Mouse (Mus musculus) cortical plate, adult 2 months (tissue): ENCODE measurements around the gene Atp6v0b. TPM values are rescaled to one million over a fixed set of nuclear protein-coding genes. Genes with fewer than 3 reads are reported as not detected.
A peak's percentile ranks its signal among the peaks of the same experiment; 100 is the strongest.

ENCODE experiments used
- H3K27ac ChIP-seq: fragments of 200-500 bp; 2 replicates; pipeline ENCODE4 v1.5.1; 2012; ENCODE audit warnings: low read length, control low read depth, inconsistent platforms; ENCODE audit not compliant: insufficient read depth
- H3K4me1 ChIP-seq: fragments of 200-500 bp; 2 replicates; pipeline ENCODE4 v1.6.1; 2011; ENCODE audit warnings: low read length; ENCODE audit not compliant: control insufficient read depth, insufficient read depth
- H3K4me3 ChIP-seq: fragments of 200-500 bp; 2 replicates; pipeline ENCODE4 v1.5.1; 2011; ENCODE audit warnings: mild to moderate bottlenecking, low read length, control low read depth; ENCODE audit not compliant: insufficient read depth
- CTCF ChIP-seq: fragments of 200-500 bp; IDR thresholded peaks from 2 replicates; pipeline ENCODE4 v1.5.1; 2011; ENCODE audit warnings: mild to moderate bottlenecking, control low read depth, low read length; ENCODE audit not compliant: insufficient read depth; ENCODE audit errors: extremely low read depth
- POLR2A ChIP-seq: fragments of 200-500 bp; IDR thresholded peaks from 2 replicates; pipeline ENCODE4 v1.6.1; 2011; ENCODE audit warnings: mild to moderate bottlenecking, low read length, control low read depth; ENCODE audit not compliant: insufficient read depth; ENCODE audit errors: extremely low read depth
- polyA plus RNA-seq: library from polyadenylated mRNA; depleted of rRNA; stranded (reverse); fragments of >200 nt; gene quantifications from 2 replicates; pipeline ENCODE4 v1.2.3, GENCODE M21; 2012

Atp6v0b gene
- polyA plus RNA-seq, 1 experiment, result 801 TPM

DNA sequence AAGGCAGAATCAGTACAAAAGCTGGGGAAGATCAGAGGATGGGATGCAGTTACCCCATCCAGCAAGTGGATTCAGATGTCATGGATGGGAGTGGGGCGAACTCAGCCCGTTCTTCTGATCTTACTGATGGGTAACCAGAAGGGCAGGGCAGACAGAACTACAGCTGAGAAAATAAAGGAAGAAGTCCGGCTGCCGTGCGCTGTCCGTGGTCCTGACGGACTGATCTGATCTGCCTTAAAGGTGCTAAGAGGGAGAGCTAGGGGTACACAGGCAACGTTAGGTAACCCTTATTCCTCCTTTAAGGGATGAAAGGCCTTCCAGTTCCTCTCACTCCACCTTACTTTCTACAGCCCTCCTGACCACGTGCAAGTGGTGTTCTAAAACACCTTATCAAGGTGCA lies 6.2 kb upstream of the Atp6v0b start:
- H3K27ac ChIP-seq, result no peak overlapping the region
- TF ChIP-seq POLR2A (no peak), CTCF (no peak)

DNA sequence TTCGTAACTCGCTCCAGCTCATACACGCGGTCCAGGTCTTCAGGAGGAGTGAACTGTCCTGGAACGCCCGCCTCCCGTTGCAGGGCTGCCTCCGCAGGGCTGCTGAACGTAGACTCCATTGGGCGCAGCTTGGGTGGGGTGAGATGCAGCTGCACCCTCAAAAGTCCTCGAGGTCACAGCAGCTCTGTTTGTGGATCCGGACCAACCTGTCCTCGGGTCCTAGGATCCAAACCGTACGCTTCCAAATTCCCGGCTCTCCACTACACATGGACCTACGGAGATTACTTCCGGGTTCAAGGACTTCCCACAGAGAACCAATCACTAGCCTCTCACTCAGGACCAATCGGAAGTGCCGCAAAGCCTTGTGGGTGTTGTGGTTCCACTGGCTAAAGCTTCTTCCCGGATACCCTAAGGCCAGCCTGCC lies 4.6 kb upstream of the Atp6v0b start, which contains the start of gene Dph2:
Gene Dph2 (minus strand): TSS at position 295 of the 424 bp plus-strand sequence.
- no peaks in the 10 kb centered on the region for H3K4me1 ChIP-seq
- H3K4me3 ChIP-seq, result peak within 1 kb of the TSS; percentile 66
- no peak within 1 kb of the TSS for H3K27ac ChIP-seq
- TF ChIP-seq POLR2A, result no peak
- TF ChIP-seq CTCF, result no peak

More for the DNA sequence above, 6.2 kb upstream of the Atp6v0b start:
- H3K4me3 ChIP-seq, result no peak overlapping the region
- H3K4me1 ChIP-seq, result no peaks in the 10 kb centered on the region

DNA sequence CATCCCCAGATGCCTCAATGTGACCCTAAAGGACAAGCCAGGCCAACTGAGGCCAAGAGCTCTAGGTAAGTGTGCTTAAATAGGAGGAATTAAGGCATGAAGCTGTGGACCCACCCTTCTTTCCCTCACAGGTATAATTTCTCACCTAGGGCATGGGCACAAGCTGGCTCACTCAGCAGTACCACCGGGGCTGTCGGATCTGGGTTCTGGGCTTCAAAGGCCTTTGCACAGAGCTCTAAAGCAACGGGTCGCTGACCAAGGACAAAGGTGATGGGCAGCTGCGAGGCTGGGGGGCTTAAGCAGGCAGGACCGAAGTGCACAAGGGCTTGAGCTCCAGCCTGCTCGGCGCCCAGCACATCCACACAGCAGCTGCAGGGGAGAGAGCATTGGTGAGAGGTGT lies 3.6 kb upstream of the Atp6v0b start:
- no peaks in the 10 kb centered on the region for H3K4me1 ChIP-seq
- no peak overlapping the region for H3K27ac ChIP-seq
- TF ChIP-seq POLR2A (no peak), CTCF (no peak)
- no peak overlapping the region for H3K4me3 ChIP-seq

DNA sequence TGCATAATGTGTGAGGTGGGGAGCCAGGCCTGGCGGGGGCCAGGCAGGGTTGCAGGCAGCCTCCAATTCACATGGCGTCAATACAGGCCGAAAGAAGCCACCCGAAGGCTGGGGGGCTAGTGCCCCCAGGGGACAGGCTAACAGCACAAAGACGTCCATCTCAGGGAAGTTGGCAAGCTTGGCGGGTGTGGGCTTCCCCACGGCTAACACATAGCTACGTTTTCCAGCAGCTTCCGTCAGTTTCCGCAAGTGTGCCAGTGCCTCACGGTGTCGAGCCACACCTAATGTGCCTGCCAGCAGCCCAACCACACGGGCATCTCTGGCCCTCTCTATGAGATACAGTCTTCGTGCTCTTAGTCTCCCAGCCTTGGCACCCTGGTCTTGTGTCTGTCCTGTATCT lies 2.9 kb upstream of the Atp6v0b start:
- 0 out of 2 replicates have a peak, but pooled peaks cover 3% of the 10 kb centered on the region for H3K4me1 ChIP-seq
- H3K27ac ChIP-seq, result no peak overlapping the region
- TF ChIP-seq CTCF (no peak), POLR2A (no peak)
- H3K4me3 ChIP-seq, result no peak overlapping the region

DNA sequence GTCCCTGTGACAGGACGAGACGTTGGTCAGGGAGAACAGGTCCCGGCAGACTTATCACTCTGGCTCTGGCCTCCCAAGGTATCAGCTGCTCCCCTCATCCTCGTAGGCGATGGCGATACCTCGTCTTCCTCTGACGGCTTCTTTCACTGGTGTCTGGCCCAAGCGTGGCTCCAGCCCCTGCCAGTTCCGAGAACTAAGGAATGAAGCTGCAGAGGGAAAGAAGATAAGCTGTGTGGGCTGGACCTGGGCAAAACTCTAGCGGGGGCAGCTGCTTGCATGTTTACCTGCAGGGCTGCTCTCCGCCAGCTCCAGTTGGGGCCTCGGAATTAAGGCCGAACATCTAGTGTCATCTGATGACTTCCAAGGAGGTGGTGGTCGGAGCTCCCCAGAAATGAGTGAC lies 2.3 kb upstream of the Atp6v0b start:
- Histone ChIP-seq H3K4me3 (no peak overlapping the region), H3K27ac (no peak overlapping the region), H3K4me1 (peaks cover 3% of the 10 kb centered on the region; the same call in 1 of the 2 replicates)
- TF ChIP-seq POLR2A, result no peak
- no peak for TF ChIP-seq CTCF

DNA sequence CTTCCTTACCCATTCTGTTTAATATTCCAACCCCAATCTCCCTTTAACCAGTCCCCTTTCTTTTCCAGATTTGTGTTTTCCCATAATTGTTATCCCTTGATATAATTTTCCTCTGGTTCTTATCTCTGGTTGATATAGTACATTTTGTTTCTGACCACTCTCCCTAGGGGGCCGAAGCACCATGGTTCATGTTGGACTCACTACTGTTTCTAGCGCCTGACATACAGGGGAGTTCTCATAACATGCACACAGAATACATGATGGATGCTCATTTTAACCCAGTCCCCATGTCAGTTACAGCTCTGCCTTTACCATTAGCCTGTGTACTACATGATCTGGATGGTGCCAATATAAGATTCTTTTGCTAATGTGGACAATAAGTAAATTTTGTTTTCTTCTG lies 787 bp upstream of the Atp6v0b start:
- H3K4me1 ChIP-seq, result peaks cover 6% of the 10 kb centered on the region; the same call in 1 of the 2 replicates
- no peak overlapping the region for H3K27ac ChIP-seq
- no peak for TF ChIP-seq CTCF
- no peak for TF ChIP-seq POLR2A
- peak overlapping the region; percentile 47; the same call in 1 of the 2 replicates for H3K4me3 ChIP-seq

DNA sequence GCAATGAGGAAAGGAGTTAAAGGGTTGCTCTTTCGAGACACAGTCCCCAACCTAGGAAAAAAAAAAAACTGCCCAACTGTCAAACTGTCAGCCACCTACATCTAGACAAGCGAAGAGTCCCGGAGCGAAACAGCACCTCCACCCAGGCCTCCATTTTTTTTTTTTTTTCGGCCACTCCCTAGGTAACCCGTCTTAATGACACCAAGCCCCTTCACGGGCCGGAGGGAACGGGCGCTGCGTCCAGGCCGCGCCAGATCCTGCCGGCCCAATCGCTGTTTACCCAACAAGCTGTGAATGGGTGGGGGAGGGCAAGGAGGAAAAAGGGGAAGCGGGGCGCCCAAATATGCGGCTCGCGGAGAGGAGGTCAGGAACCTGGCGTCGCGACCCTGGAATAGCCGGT lies 489 bp downstream of the Atp6v0b start:
- peaks cover 6% of the 10 kb centered on the region for H3K4me1 ChIP-seq
- peak overlapping the region; percentile 47 for H3K4me3 ChIP-seq
- peak overlapping the region; percentile 61 for H3K27ac ChIP-seq
- no peak for TF ChIP-seq POLR2A
- no peak for TF ChIP-seq CTCF

DNA sequence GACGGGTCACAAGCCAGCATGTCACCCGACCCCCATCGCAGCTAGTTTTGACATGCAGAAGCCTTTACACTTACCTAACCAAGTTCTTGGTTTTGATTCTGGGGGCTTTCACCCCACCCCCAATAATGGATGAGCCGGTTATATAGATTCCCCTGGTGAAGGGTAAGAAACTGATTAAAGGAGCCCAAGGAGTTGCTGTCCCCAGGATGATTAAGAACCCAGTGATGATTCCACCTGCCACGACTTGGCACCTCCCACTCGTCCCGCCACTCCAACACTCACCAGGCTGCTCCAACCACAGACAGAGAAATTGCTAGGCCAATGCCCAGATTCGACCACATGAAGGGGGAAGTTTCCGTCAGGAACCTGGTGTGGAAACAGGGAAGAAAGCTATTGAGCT lies 1.1 kb downstream of the Atp6v0b start:
- Histone ChIP-seq H3K4me3 (peak overlapping the region; percentile 47), H3K4me1 (peaks cover 6% of the 10 kb centered on the region), H3K27ac (no peak overlapping the region)
- TF ChIP-seq POLR2A (no peak), CTCF (no peak)

DNA sequence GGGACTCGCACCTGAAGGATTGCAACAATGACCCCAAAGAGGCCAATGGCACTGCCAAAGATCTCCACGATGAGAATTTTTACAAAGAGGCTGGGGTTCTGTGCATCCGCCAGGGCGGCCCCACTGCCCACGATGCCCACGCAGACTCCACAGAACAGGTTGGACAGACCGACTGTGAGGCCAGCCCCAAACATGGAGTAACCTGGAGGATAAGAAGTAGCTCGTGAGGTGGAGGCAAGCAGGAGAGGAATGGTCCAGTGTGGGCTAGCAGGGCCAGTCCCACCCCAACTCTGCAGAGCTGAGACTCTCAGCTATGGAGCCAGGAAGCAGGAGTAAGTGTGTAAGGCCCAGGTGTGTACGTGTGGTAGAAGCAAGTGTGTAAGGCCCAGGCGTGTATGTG lies 2.0 kb downstream of the Atp6v0b start:
- TF ChIP-seq CTCF (no peak), POLR2A (no peak)
- Histone ChIP-seq H3K4me1 (peaks cover 6% of the 10 kb centered on the region), H3K4me3 (peak overlapping the region; percentile 47; the same call in 1 of the 2 replicates), H3K27ac (no peak overlapping the region)

DNA sequence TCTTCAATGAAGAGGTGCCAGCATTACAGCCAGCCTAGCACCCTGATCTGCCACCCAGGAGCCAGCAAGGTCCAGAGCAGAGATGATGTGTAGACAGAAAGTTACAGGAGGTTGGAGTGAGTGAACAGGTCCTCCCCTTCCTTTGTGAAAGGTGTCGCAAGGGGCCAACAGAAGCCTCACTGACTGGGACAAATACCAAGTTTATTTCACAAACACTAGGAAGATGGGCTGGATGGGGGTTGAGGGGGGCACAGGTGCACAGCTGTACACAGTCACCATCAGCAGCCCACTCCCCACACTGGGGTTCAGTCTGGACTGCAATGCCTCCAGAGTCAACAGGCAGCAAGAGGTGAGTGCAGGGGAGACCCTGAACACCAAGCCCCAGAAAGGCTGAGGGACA lies 3.0 kb downstream of the Atp6v0b start:
- H3K4me1 ChIP-seq, result peaks cover 6% of the 10 kb centered on the region
- peak overlapping the region; percentile 92; the same call in 1 of the 2 replicates for H3K4me3 ChIP-seq
- no peak overlapping the region for H3K27ac ChIP-seq
- TF ChIP-seq POLR2A (no peak), CTCF (no peak)
